In the genomic region with DNA sequence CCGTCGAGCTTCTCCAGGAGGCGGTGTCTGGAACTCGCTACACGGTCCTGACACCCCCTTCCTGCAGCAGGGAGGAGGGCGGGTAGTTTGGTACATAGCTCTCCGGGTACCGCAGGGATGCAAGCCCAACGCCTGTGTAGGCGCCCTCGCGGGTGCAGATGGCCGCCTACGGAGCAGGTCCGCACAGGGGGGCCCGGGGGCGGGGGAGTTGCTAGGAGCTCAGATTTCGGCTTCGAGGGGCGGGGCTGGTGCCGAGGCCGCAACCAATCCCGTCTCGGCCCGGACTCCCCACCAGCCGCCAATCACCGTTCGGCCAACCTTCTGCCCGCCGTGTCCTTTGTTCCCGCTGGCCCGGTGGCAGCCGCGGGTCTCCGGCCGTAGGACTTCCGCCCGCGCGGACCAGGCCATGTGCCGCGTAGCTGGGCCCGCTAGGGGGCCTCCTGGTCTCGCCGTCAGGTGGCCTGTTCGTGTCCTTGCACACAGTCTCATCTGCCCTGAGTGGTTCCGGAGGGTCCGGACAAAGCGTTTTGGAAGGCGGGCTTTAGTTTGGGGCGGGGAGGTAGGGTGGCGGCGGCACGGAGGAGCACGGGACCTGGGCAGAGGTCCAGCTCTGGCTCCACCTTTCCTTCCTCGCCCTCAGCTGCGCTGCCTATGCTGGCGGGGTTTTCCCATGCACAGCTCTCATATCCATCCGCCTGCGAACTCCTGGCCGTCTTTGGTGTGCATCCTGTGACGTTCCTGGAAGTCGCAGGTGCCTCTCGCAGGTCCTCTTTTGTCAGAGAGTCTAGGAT, we compare ENCODE assay signal across 8 mouse cellular contexts. TPM values are rescaled to one million over a fixed set of nuclear protein-coding genes. Genes with fewer than 3 reads are reported as not detected.
DNase-seq lines count a peak whose midpoint lies in the region; ATAC-seq and TF ChIP-seq lines count a peak whose summit lies in the region.

No protein-coding gene starts in this region.

- peak; percentile 82 for ATAC-seq in cerebellum, adult (ENCODE audit: insufficient number of reproducible peaks, low FRiP score, low TSS enrichment)
- peak; percentile 84 for ATAC-seq in forebrain, embryonic 13.5 days
- peak; percentile 88 for ATAC-seq in heart, postnatal 0 days (ENCODE audit: insufficient read depth, low read depth)
- ATAC-seq in liver, embryonic 16.5 days (ENCODE audit: low read depth), result peak; percentile 80
- ATAC-seq in neural tube, embryonic 12.5 days (ENCODE audit: low FRiP score, low read depth), result peak; percentile 82

- TF ChIP-seq CTCF in heart, postnatal 0 days (IDR thresholded peaks at IDR 0.05; ENCODE audit: low read depth), result peak; percentile 75

- no peaks in the 10 kb centered on the region for H3K36me3 ChIP-seq in forebrain, embryonic 13.5 days (ENCODE audit: poor library complexity, severe bottlenecking)
- H3K36me3 ChIP-seq in heart, postnatal 0 days (replicated peaks; ENCODE audit: control insufficient read depth, insufficient read depth, low read length), result no peaks in the 10 kb centered on the region
- H3K36me3 ChIP-seq in liver, embryonic 16.5 days (ENCODE audit: control insufficient read depth, insufficient read depth), result no peaks in the 10 kb centered on the region
- no peaks in the 10 kb centered on the region for H3K36me3 ChIP-seq in neural tube, embryonic 12.5 days

- H3K4me1 ChIP-seq in forebrain, embryonic 13.5 days, result peaks cover 65% of the 10 kb centered on the region
- H3K4me1 ChIP-seq in heart, postnatal 0 days (ENCODE audit: control insufficient read depth, insufficient read depth), result peaks cover 20% of the 10 kb centered on the region
- peaks cover 45% of the 10 kb centered on the region for H3K4me1 ChIP-seq in liver, embryonic 16.5 days (ENCODE audit: control insufficient read depth, low read depth, low read length)
- peaks cover 50% of the 10 kb centered on the region for H3K4me1 ChIP-seq in neural tube, embryonic 12.5 days

- H3K4me2 ChIP-seq in forebrain, embryonic 13.5 days, result peak overlapping the region; percentile 75
- H3K4me2 ChIP-seq in heart, postnatal 0 days (ENCODE audit: low read depth, low read length), result peak overlapping the region; percentile 61
- peak overlapping the region; percentile 95 for H3K4me2 ChIP-seq in liver, embryonic 16.5 days (ENCODE audit: low read depth, low read length)
- peak overlapping the region; percentile 67 for H3K4me2 ChIP-seq in neural tube, embryonic 12.5 days (replicated peaks)

- peak; percentile 59 for DNase-seq in CD8-positive naive resting alpha-beta T cell, adult 2 months (ENCODE audit: low read depth in 2 of 2, low spot score in 2 of 2)
- peak; percentile 97 for DNase-seq in heart, postnatal 0 days (ENCODE audit: low spot score)
- DNase-seq in kidney, postnatal 4 days, result peak; percentile 97 to 99
- peak; percentile 87 for DNase-seq in telencephalon, adult 2 months (ENCODE audit: low read depth, low spot score)

- no peaks in the 10 kb centered on the region for H3K9me3 ChIP-seq in forebrain, embryonic 13.5 days (replicated peaks)
- no peaks in the 10 kb centered on the region for H3K9me3 ChIP-seq in heart, postnatal 0 days (replicated peaks; ENCODE audit: control insufficient read depth, low read length)
- H3K9me3 ChIP-seq in liver, embryonic 16.5 days (replicated peaks; ENCODE audit: control insufficient read depth, low read length), result no peaks in the 10 kb centered on the region
- no peaks in the 10 kb centered on the region for H3K9me3 ChIP-seq in neural tube, embryonic 12.5 days

- under 1% methylated on average over 64 of the region's 64 CpGs for WGBS in forebrain, embryonic 13.5 days
- WGBS in heart, postnatal 0 days, result under 1% methylated on average over 63 of the region's 64 CpGs
- WGBS in liver, embryonic 16.5 days (ENCODE audit: insufficient replicate concordance), result under 1% methylated on average over 64 of the region's 64 CpGs
- under 1% methylated on average over 64 of the region's 64 CpGs for WGBS in neural tube, embryonic 12.5 days

- H3K9ac ChIP-seq in forebrain, embryonic 13.5 days, result peak overlapping the region; percentile 81
- H3K9ac ChIP-seq in heart, postnatal 0 days (replicated peaks; ENCODE audit: low read depth, low read length), result peak overlapping the region; percentile 71
- peak overlapping the region; percentile 68 for H3K9ac ChIP-seq in liver, embryonic 16.5 days (ENCODE audit: low read depth, low read length)
- H3K9ac ChIP-seq in neural tube, embryonic 12.5 days, result peak overlapping the region; percentile 72

- H3K27me3 ChIP-seq in forebrain, embryonic 13.5 days, result no peaks in the 10 kb centered on the region
- H3K27me3 ChIP-seq in heart, postnatal 0 days (ENCODE audit: control insufficient read depth, insufficient read depth, low read length), result no peaks in the 10 kb centered on the region
- H3K27me3 ChIP-seq in liver, embryonic 16.5 days (ENCODE audit: control insufficient read depth, insufficient read depth, low read depth, low read length), result peaks cover 7% of the 10 kb centered on the region; the same call in 1 of the 2 replicates
- no peaks in the 10 kb centered on the region for H3K27me3 ChIP-seq in neural tube, embryonic 12.5 days (replicated peaks)

- H3K4me3 ChIP-seq in forebrain, embryonic 13.5 days, result peak overlapping the region; percentile 44
- H3K4me3 ChIP-seq in heart, postnatal 0 days (ENCODE audit: low read depth, low read length), result peak overlapping the region; percentile 50
- H3K4me3 ChIP-seq in liver, embryonic 16.5 days (ENCODE audit: low read depth, low read length), result peak overlapping the region; percentile 64
- H3K4me3 ChIP-seq in neural tube, embryonic 12.5 days, result peak overlapping the region; percentile 37

- peak; percentile 93 for TF ChIP-seq EP300 in heart, postnatal 0 days (IDR thresholded peaks at IDR 0.05; ENCODE audit: low read depth)

- H3K27ac ChIP-seq in forebrain, embryonic 13.5 days, result peak overlapping the region; percentile 96
- H3K27ac ChIP-seq in heart, postnatal 0 days (ENCODE audit: low read depth), result peak overlapping the region; percentile 96
- peak overlapping the region; percentile 80 for H3K27ac ChIP-seq in liver, embryonic 16.5 days (ENCODE audit: low read length)
- H3K27ac ChIP-seq in neural tube, embryonic 12.5 days, result peak overlapping the region; percentile 83

RNA-seq across cellular contexts. Expression of a gene that starts 22.4 kb away (rescaled TPM):
- polyA plus RNA-seq in forebrain, embryonic 13.5 days (2015; fragmentation: Nextera tagmentation; extraction: Ambion mirVana), result 2,754 and 3,239 TPM in 2 replicates
- total RNA-seq in heart, postnatal 0 days (2014; rRNA removed; ENCODE audit: low replicate concordance), result 379 and 399 TPM in 2 replicates
- 597 and 614 TPM in 2 replicates for polyA plus RNA-seq in heart, postnatal 0 days (2015; fragmentation: Nextera tagmentation; extraction: Ambion mirVana)
- polyA plus RNA-seq in liver, embryonic 16.5 days (2015; fragmentation: Nextera tagmentation; extraction: Ambion mirVana), result 500 and 746 TPM in 2 replicates
- polyA plus RNA-seq in neural tube, embryonic 12.5 days (2016; fragmentation: Nextera tagmentation; extraction: Ambion mirVana), result 2,887 and 2,907 TPM in 2 replicates

Comparison
In these comparisons a context has a peak if more than half of its experiments do, and no peak if none do; other contexts are left out.
1. Peak in every context shown above with its lines: DNase-seq, ATAC-seq, H3K4me3 ChIP-seq and H3K27ac ChIP-seq.